Mouse (Mus musculus) MEL (cell line): ENCODE results near the gene Snapin.

Source experiments
- CTCF ChIP-seq, 3 experiments: IDR thresholded peaks in 2 of 3; conservative IDR thresholded peaks in 1 of 3; 2 replicates each; pipeline ENCODE4 v1.5.1; 2011 to 2012; ENCODE audit warnings: low read length in 3 of 3, low read depth in 2 of 3, mild to moderate bottlenecking in 2 of 3, improper control_type of control experiment in 1 of 3, inconsistent platforms in 1 of 3, mixed read lengths in 1 of 3, moderate library complexity in 1 of 3; ENCODE audit not compliant: control insufficient read depth in 1 of 3, insufficient read depth in 1 of 3, poor library complexity in 1 of 3, severe bottlenecking in 1 of 3
- E2F4 ChIP-seq: IDR thresholded peaks from 2 replicates; pipeline ENCODE4 v1.6.1; 2011; ENCODE audit warnings: low read depth, low read length, improper control_type of control experiment, borderline replicate concordance
- GATA1 ChIP-seq: IDR thresholded peaks from 2 replicates; pipeline ENCODE4 v1.6.1; 2011; ENCODE audit warnings: low read depth, low read length, improper control_type of control experiment
- NRF1 ChIP-seq: IDR thresholded peaks from 2 replicates; pipeline ENCODE4 v1.6.1; 2014; ENCODE audit warnings: low read depth, mild to moderate bottlenecking, inconsistent platforms, low read length, improper control_type of control experiment, moderate library complexity; ENCODE audit not compliant: poor library complexity, insufficient read depth, severe bottlenecking
- POLR2A ChIP-seq, 2 experiments: IDR thresholded peaks; 2 replicates each; pipeline ENCODE4 v1.6.1; 2011 to 2012; ENCODE audit warnings: low read length in 2 of 2, mild to moderate bottlenecking in 2 of 2, control low read depth in 1 of 2, improper control_type of control experiment in 1 of 2, low read depth in 1 of 2, moderate library complexity in 1 of 2; ENCODE audit not compliant: control insufficient read depth in 1 of 2, insufficient read depth in 1 of 2, poor library complexity in 1 of 2
- SIN3A ChIP-seq: IDR thresholded peaks from 2 replicates; pipeline ENCODE4 v1.6.1; 2012; ENCODE audit warnings: low read length, improper control_type of control experiment, inconsistent platforms
- TAL1 ChIP-seq: IDR thresholded peaks from 2 replicates; pipeline ENCODE4 v1.6.1; 2012; ENCODE audit warnings: mild to moderate bottlenecking, inconsistent platforms, low read length, moderate library complexity, mixed read lengths
- TBP ChIP-seq: IDR thresholded peaks from 2 replicates; pipeline ENCODE4 v1.8.0; 2011; ENCODE audit warnings: low read depth, low read length, improper control_type of control experiment
- USF1 ChIP-seq: IDR thresholded peaks from 2 replicates; pipeline ENCODE4 v1.6.1; 2014; ENCODE audit warnings: low read depth, mild to moderate bottlenecking, inconsistent platforms, low read length, improper control_type of control experiment, moderate library complexity
- USF2 ChIP-seq, 2 experiments: IDR thresholded peaks; 2 replicates each; pipeline ENCODE4 v1.6.1; 2011 to 2012; ENCODE audit warnings: improper control_type of control experiment in 2 of 2, low read length in 2 of 2, borderline replicate concordance in 1 of 2, inconsistent platforms in 1 of 2, low read depth in 1 of 2, mild to moderate bottlenecking in 1 of 2; ENCODE audit not compliant: insufficient read depth in 1 of 2
- ZNF384 ChIP-seq: IDR thresholded peaks from 2 replicates; pipeline ENCODE4 v1.6.1; 2012; ENCODE audit warnings: low read depth, mild to moderate bottlenecking, inconsistent platforms, low read length, improper control_type of control experiment

GRCm38 (mm10) chr3:90459727-90460126 lies 31.1 kb downstream of the Snapin start:
- no peak for TF ChIP-seq NRF1
- TF ChIP-seq ZNF384, result no peak
- no peak for TF ChIP-seq E2F4
- TF ChIP-seq POLR2A (IDR thresholded peaks at IDR 0.05; ENCODE audit: control insufficient read depth in 1 of 2, insufficient read depth in 1 of 2, low read depth in 1 of 2, low read length in 2 of 2, poor library complexity in 1 of 2), result no peak
- TF ChIP-seq TBP, result no peak
- TF ChIP-seq GATA1, result no peak
- TF ChIP-seq CTCF (IDR thresholded peaks at IDR 0.05 in 2 of 3, conservative IDR thresholded peaks at IDR 0.05 in 1 of 3; ENCODE audit: control insufficient read depth in 1 of 3, insufficient read depth in 1 of 3, low read depth in 2 of 3, low read length in 3 of 3, poor library complexity in 1 of 3, severe bottlenecking in 1 of 3), result no peak
- no peak for TF ChIP-seq USF2 (IDR thresholded peaks at IDR 0.05; ENCODE audit: borderline replicate concordance in 1 of 2, insufficient read depth in 1 of 2, low read depth in 1 of 2, low read length in 2 of 2)
- TF ChIP-seq TAL1, result no peak
- no peak for TF ChIP-seq USF1
- TF ChIP-seq SIN3A, result no peak
